Mouse (Mus musculus): ENCODE measurements around the gene Eva1c. TPM values are rescaled to one million over a fixed set of nuclear protein-coding genes. Genes with fewer than 3 reads are reported as not detected.

Gene Eva1c
- polyA plus RNA-seq, 1 experiment from 2014 or later = 1.7 TPM

- no peak overlapping the region for H3K9ac ChIP-seq
- H3K4me1 ChIP-seq = no peaks in the 10 kb centered on the region
- no peaks in the 10 kb centered on the region for H3K27me3 ChIP-seq (replicated peaks)
- no peak for ATAC-seq (ENCODE audit: insufficient read depth, low FRiP score, low read depth)
- no peak overlapping the region for H3K4me2 ChIP-seq
- H3K9me3 ChIP-seq = no peaks in the 10 kb centered on the region
- 63% methylated on average over 5 of the region's 5 CpGs for WGBS
- H3K4me3 ChIP-seq (replicated peaks) = no peak overlapping the region
- no peaks in the 10 kb centered on the region for H3K36me3 ChIP-seq
- no peak overlapping the region for H3K27ac ChIP-seq
Measured at GRCm38 (mm10) chr16:90874536-90874935, 48.0 kb downstream of the Eva1c start.

GRCm38 (mm10) chr16:90878135-90878860 lies 51.8 kb downstream of the Eva1c start:
- no peak for ATAC-seq (ENCODE audit: insufficient read depth, low FRiP score, low read depth)

GRCm38 (mm10) chr16:90882501-90882977 lies 56.0 kb downstream of the Eva1c start:
- H3K36me3 ChIP-seq = no peaks in the 10 kb centered on the region
- 52% methylated on average over 8 of the region's 8 CpGs for WGBS
- H3K27me3 ChIP-seq (replicated peaks) = no peaks in the 10 kb centered on the region
- no peak overlapping the region for H3K4me3 ChIP-seq (replicated peaks)
- no peaks in the 10 kb centered on the region; the same call in 1 of the 2 replicates for H3K4me1 ChIP-seq
- H3K9ac ChIP-seq = no peak overlapping the region
- H3K27ac ChIP-seq = no peak overlapping the region
- no peak overlapping the region for H3K4me2 ChIP-seq
- no peak for ATAC-seq (ENCODE audit: insufficient read depth, low FRiP score, low read depth)
- no peaks in the 10 kb centered on the region for H3K9me3 ChIP-seq

More at GRCm38 (mm10) chr16:90878135-90878860, 51.8 kb downstream of the Eva1c start:
- no peak overlapping the region for H3K9ac ChIP-seq
- 78% methylated on average over 3 of the region's 3 CpGs for WGBS
- no peaks in the 10 kb centered on the region for H3K9me3 ChIP-seq
- no peak overlapping the region for H3K4me3 ChIP-seq (replicated peaks)
- no peak overlapping the region for H3K4me2 ChIP-seq
- H3K27me3 ChIP-seq (replicated peaks) = no peaks in the 10 kb centered on the region
- no peak overlapping the region for H3K27ac ChIP-seq
- H3K4me1 ChIP-seq = no peaks in the 10 kb centered on the region; the same call in 1 of the 2 replicates
- H3K36me3 ChIP-seq = no peaks in the 10 kb centered on the region

GRCm38 (mm10) chr16:90885351-90885750 lies 58.8 kb downstream of the Eva1c start:
- Histone ChIP-seq H3K9me3 (no peaks in the 10 kb centered on the region), H3K36me3 (no peaks in the 10 kb centered on the region), H3K4me3 (replicated peaks) (no peak overlapping the region), H3K4me2 (no peak overlapping the region), H3K4me1 (no peaks in the 10 kb centered on the region; the same call in 1 of the 2 replicates), H3K27ac (0 out of 2 replicates have a peak overlapping the region, but pooled peaks have one; percentile 24), H3K9ac (no peak overlapping the region), H3K27me3 (replicated peaks) (no peaks in the 10 kb centered on the region)
- ATAC-seq (ENCODE audit: insufficient read depth, low FRiP score, low read depth) = no peak
- WGBS = 66% methylated on average over 2 of the region's 2 CpGs

GRCm38 (mm10) chr16:90885781-90886565 lies 59.5 kb downstream of the Eva1c start:
- Histone ChIP-seq H3K9me3 (no peaks in the 10 kb centered on the region), H3K4me1 (no peaks in the 10 kb centered on the region; the same call in 1 of the 2 replicates), H3K27me3 (replicated peaks) (no peaks in the 10 kb centered on the region), H3K4me3 (replicated peaks) (no peak overlapping the region), H3K36me3 (no peaks in the 10 kb centered on the region), H3K9ac (no peak overlapping the region), H3K27ac (peak overlapping the region; percentile 24; the same call in 1 of the 2 replicates), H3K4me2 (no peak overlapping the region)
- 58% methylated on average over 9 of the region's 9 CpGs for WGBS
- no peak for ATAC-seq (ENCODE audit: insufficient read depth, low FRiP score, low read depth)

GRCm38 (mm10) chr16:90890683-90891082 lies 64.2 kb downstream of the Eva1c start:
- Histone ChIP-seq H3K9me3 (no peaks in the 10 kb centered on the region), H3K27ac (no peak overlapping the region), H3K4me3 (replicated peaks) (no peak overlapping the region), H3K36me3 (no peaks in the 10 kb centered on the region), H3K4me2 (no peak overlapping the region), H3K4me1 (no peaks in the 10 kb centered on the region; the same call in 1 of the 2 replicates), H3K27me3 (replicated peaks) (no peaks in the 10 kb centered on the region), H3K9ac (no peak overlapping the region)
- 87% methylated on average over 9 of the region's 9 CpGs for WGBS
- no peak for ATAC-seq (ENCODE audit: insufficient read depth, low FRiP score, low read depth)

- H3K4me3 ChIP-seq (replicated peaks) = no peak overlapping the region
- H3K9me3 ChIP-seq = no peaks in the 10 kb centered on the region
- H3K4me2 ChIP-seq = no peak overlapping the region
- no peak overlapping the region for H3K27ac ChIP-seq
- H3K36me3 ChIP-seq = no peaks in the 10 kb centered on the region
- no peaks in the 10 kb centered on the region for H3K27me3 ChIP-seq (replicated peaks)
- ATAC-seq (ENCODE audit: insufficient read depth, low FRiP score, low read depth) = no peak
- H3K4me1 ChIP-seq = no peaks in the 10 kb centered on the region; the same call in 1 of the 2 replicates
- no peak overlapping the region for H3K9ac ChIP-seq
- 58% methylated on average over 14 of the region's 14 CpGs for WGBS
Measured at GRCm38 (mm10) chr16:90891601-90892000, 65.1 kb downstream of the Eva1c start.

GRCm38 (mm10) chr16:90892081-90892480 lies 65.6 kb downstream of the Eva1c start:
- Histone ChIP-seq H3K27ac (no peak overlapping the region), H3K9ac (no peak overlapping the region), H3K36me3 (no peaks in the 10 kb centered on the region), H3K4me3 (replicated peaks) (no peak overlapping the region), H3K9me3 (no peaks in the 10 kb centered on the region), H3K27me3 (replicated peaks) (no peaks in the 10 kb centered on the region), H3K4me1 (no peaks in the 10 kb centered on the region; the same call in 1 of the 2 replicates), H3K4me2 (no peak overlapping the region)
- ATAC-seq (ENCODE audit: insufficient read depth, low FRiP score, low read depth) = no peak
- WGBS = 27% methylated on average over 8 of the region's 8 CpGs

GRCm38 (mm10) chr16:90893019-90893418 lies 66.5 kb downstream of the Eva1c start:
- no peak for ATAC-seq (ENCODE audit: insufficient read depth, low FRiP score, low read depth)
- H3K4me3 ChIP-seq (replicated peaks) = no peak overlapping the region
- WGBS = 72% methylated on average over 7 of the region's 7 CpGs
- no peaks in the 10 kb centered on the region; the same call in 1 of the 2 replicates for H3K4me1 ChIP-seq
- no peaks in the 10 kb centered on the region for H3K36me3 ChIP-seq
- H3K27ac ChIP-seq = no peak overlapping the region
- H3K9me3 ChIP-seq = no peaks in the 10 kb centered on the region
- no peaks in the 10 kb centered on the region for H3K27me3 ChIP-seq (replicated peaks)
- no peak overlapping the region for H3K4me2 ChIP-seq
- no peak overlapping the region for H3K9ac ChIP-seq

- H3K4me2 ChIP-seq = no peak overlapping the region
- 29% methylated on average over 9 of the region's 9 CpGs for WGBS
- H3K4me3 ChIP-seq (replicated peaks) = no peak overlapping the region
- no peak overlapping the region for H3K9ac ChIP-seq
- no peaks in the 10 kb centered on the region; the same call in 1 of the 2 replicates for H3K4me1 ChIP-seq
- no peaks in the 10 kb centered on the region for H3K27me3 ChIP-seq (replicated peaks)
- no peak for ATAC-seq (ENCODE audit: insufficient read depth, low FRiP score, low read depth)
- no peak overlapping the region for H3K27ac ChIP-seq
- no peaks in the 10 kb centered on the region for H3K36me3 ChIP-seq
- no peaks in the 10 kb centered on the region for H3K9me3 ChIP-seq
Measured at GRCm38 (mm10) chr16:90893792-90894191, 67.3 kb downstream of the Eva1c start.

GRCm38 (mm10) chr16:90897651-90898050 lies 71.1 kb downstream of the Eva1c start:
- Histone ChIP-seq H3K4me1 (no peaks in the 10 kb centered on the region), H3K36me3 (no peaks in the 10 kb centered on the region), H3K27ac (no peak overlapping the region), H3K4me3 (replicated peaks) (no peak overlapping the region), H3K27me3 (replicated peaks) (no peaks in the 10 kb centered on the region), H3K9ac (no peak overlapping the region), H3K4me2 (no peak overlapping the region), H3K9me3 (no peaks in the 10 kb centered on the region)
- no peak for ATAC-seq (ENCODE audit: insufficient read depth, low FRiP score, low read depth)
- 93% methylated on average over 3 of the region's 3 CpGs for WGBS

GRCm38 (mm10) chr16:90899498-90899897 lies 73.0 kb downstream of the Eva1c start:
- H3K4me3 ChIP-seq (replicated peaks) = no peak overlapping the region
- H3K36me3 ChIP-seq = no peaks in the 10 kb centered on the region
- H3K4me2 ChIP-seq = no peak overlapping the region
- H3K4me1 ChIP-seq = no peaks in the 10 kb centered on the region
- H3K9ac ChIP-seq = no peak overlapping the region
- H3K9me3 ChIP-seq = no peaks in the 10 kb centered on the region
- ATAC-seq (ENCODE audit: insufficient read depth, low FRiP score, low read depth) = no peak
- H3K27me3 ChIP-seq (replicated peaks) = 0 out of 2 replicates have a peak, but pooled peaks cover 5% of the 10 kb centered on the region
- H3K27ac ChIP-seq = no peak overlapping the region
- 35% methylated on average over 12 of the region's 12 CpGs for WGBS
